Mouse (Mus musculus) WW6 (cell line): ENCODE measurements around the gene Gm6401.
"Not testable (repeated sequence)": the region's sequence is repeated elsewhere in the genome, so short reads cannot be mapped to it uniquely, and the experiment has no call there.

Experiments
- DNase-seq: peaks from one replicate; pipeline ENCODE4 v3.0.0-alpha.2; 2013; ENCODE audit warnings: low read depth, low spot score

Gene Gm6401

DNA sequence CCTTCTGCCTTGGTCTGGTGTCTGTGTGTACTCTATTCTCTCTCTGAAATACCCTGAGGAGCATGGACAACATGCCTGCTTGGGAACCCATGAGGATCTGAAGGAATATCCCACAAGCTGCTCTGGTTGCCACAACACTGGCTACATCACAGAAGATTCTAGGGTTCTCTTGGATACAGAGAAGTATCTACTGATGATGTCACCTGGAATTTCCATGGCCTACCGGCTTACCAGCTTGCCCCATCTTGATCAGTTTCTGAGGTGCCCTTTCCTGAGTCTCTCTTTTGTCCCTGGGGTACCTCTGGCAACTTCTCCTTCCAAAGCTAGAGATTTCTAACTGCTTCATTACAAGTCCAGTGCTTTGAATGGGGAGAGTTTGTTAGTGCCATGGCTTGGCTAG is at the start of gene Gm6401:
TSS of gene Gm6401 (minus strand) at position 101 of the 400 bp plus-strand sequence.
- not testable (repeated sequence) for DNase-seq

DNA sequence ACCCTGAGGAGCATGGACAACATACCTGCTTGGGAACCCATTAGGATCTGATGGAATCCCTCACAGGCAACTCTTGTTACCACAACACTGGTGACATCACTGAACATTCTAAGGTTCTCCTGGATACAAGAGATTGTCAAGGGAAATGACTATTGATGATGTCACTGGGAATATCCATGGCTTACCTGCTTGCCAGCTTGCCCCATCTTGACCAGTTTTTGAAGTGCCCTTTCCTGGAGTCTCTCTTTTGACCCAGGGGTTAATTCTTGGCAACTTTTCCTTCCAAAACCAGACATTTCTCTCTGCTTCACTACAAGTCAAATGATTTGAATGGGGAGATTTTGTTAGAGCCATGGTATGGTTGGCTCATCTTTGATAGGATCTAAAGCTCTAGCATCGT is 15.5 kb upstream of the Gm6401 start, which contains the start of gene Gm3543:
TSS of gene Gm3543 (minus strand) at position 101 of the 400 bp plus-strand sequence.
- DNase-seq = not testable (repeated sequence)

DNA sequence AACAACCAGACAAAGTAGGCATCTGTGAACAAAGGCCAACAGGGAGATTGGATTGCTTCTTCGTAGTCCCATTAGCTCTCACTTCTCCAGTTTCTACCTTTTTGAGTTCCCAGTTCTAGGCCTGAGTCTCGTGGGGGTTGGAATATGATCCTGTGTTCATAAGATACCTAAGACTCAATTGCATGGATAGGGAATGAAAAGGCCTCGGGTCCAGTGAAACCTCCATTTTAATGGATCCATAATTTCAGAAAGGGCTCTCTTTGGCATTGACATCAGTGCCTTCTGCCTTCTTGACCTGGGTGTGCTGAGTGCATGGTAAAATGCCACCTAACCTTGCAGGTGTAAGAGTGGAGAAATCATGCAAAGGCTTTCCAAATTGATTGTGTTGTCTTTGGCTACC is 869 bp upstream of the Gm6401 start:
- not testable (repeated sequence) for DNase-seq

DNA sequence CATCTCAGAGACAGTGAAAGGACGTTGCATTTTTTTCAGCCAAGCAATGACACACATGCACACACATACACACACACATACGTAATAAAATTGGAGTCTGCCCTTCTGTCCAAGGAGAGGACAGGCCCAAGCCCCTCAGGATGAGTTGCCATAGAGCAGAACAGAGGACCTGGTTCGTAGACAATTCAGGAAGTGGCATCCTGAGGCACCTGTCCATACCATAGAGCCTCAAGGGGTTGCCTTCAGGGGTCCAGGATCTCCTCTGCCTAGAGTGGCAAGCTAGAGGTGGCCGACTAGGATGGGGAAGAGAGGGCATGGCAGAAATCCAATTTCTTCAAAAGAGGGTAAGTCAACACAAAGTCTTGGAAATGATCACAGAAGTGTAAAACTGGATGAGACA is 3.6 kb downstream of the Gm6401 start:
- not testable (repeated sequence) for DNase-seq

DNA sequence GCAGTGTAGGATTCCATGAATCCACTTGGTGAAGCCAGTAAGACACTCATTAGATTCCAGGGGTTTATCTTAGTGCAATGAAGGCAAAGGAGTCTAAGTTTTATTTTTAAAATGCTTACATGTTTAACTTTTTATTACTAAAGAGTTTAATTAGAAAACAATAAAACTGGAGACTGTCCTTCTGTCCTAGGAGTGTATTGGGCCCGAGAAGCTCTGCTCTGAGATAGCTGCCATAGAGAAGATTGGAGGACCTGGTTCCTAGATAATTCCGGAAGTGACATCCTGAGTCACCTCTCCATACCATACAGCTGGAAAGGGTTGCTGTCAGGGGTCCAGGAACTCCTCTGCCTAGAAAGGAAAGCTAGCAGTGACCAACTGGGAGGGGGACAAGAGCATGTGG is 24.0 kb downstream of the Gm6401 start, which contains the start of gene 1700024B05Rik:
TSS of gene 1700024B05Rik (plus strand) at position 301 of the 400 bp plus-strand sequence.
- DNase-seq = not testable (repeated sequence)

DNA sequence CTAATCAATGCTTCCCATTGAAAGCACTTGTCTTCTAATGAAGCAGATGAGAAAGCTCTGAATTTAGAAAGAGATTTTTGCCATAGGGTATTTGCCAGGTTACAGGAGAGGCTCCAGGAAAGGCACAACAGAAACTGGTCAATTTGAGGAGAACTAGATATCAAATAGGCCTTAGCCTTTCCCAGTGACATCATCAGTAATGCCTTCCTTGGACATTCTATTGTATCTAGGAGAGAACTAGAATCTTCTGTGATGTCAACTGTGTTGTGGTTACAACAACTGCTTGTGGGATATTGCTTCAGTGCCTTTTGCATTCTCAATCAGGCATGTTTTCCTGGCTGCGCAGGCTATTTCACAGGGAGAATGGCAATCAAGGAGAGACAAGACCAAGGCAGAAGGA is 43.1 kb downstream of the Gm6401 start, which contains the start of gene 1700049E17Rik1:
TSS of gene 1700049E17Rik1 (plus strand) at position 301 of the 400 bp plus-strand sequence.
- DNase-seq = not testable (repeated sequence)
